Mouse (Mus musculus) kidney, embryonic 15.5 days (tissue): ENCODE data around the gene Thra. TPM values are rescaled to one million over a fixed set of nuclear protein-coding genes. Genes with fewer than 3 reads are reported as not detected.

Experiments
- ATAC-seq: fragments of 200-750 bp; cut with Nextera tagmentation; replicated peaks from 2 replicates; pipeline ENCODE4 v1.8.0; 2017; ENCODE audit warnings: moderate TSS enrichment; ENCODE audit not compliant: low FRiP score
- H3K27ac ChIP-seq: fragments of 300-500 bp; sonication (generic); 2 replicates; pipeline ENCODE4 v1.5.1; 2015; ENCODE audit warnings: mild to moderate bottlenecking, inconsistent platforms
- H3K27me3 ChIP-seq: fragments of 300-500 bp; sonication (generic); 2 replicates; pipeline ENCODE4 v1.6.1; 2015; ENCODE audit warnings: inconsistent platforms
- H3K36me3 ChIP-seq: fragments of 300-500 bp; sonication (generic); 2 replicates; pipeline ENCODE4 v1.6.1; 2015; ENCODE audit warnings: inconsistent platforms
- H3K4me1 ChIP-seq: fragments of 300-500 bp; sonication (generic); 2 replicates; pipeline ENCODE4 v1.6.1; 2015; ENCODE audit warnings: inconsistent platforms
- H3K4me2 ChIP-seq: fragments of 300-500 bp; sonication (generic); 2 replicates; pipeline ENCODE4 v1.6.1; 2015; ENCODE audit warnings: moderate library complexity, mild to moderate bottlenecking, inconsistent platforms
- H3K4me3 ChIP-seq: fragments of 300-500 bp; sonication (generic); replicated peaks from 2 replicates; pipeline ENCODE4 v1.5.1; 2015; ENCODE audit warnings: mild to moderate bottlenecking, inconsistent platforms
- H3K9ac ChIP-seq: fragments of 300-500 bp; sonication (generic); 2 replicates; pipeline ENCODE4 v1.6.1; 2015; ENCODE audit warnings: mild to moderate bottlenecking, inconsistent platforms
- H3K9me3 ChIP-seq: fragments of 300-500 bp; sonication (generic); replicated peaks from 2 replicates; pipeline ENCODE4 v1.6.1; 2016; ENCODE audit warnings: inconsistent platforms
- WGBS: fragments of 180-500 bp; shearing (Covaris S2); methylation state at CpG from one replicate; pipeline ENCODE4 v1.1.7; 2015; ENCODE audit warnings: mixed read lengths; 5-methylcytosine and 5-hydroxymethylcytosine counted together
- polyA plus RNA-seq: library from polyadenylated mRNA; unstranded; fragments of >200 nt; fragmentation: Nextera tagmentation; extraction: Ambion mirVana; gene quantifications from 2 replicates; pipeline ENCODE4 v1.2.1, GENCODE M21; 2015

Thra gene
- polyA plus RNA-seq, 1 experiment from 2014 or later: 26.9 TPM

- Histone ChIP-seq H3K4me1 (peaks cover 37% of the 10 kb centered on the region), H3K36me3 (peaks cover 73% of the 10 kb centered on the region), H3K4me2 (no peak overlapping the region), H3K27ac (no peak overlapping the region), H3K4me3 (no peak overlapping the region), H3K9me3 (no peaks in the 10 kb centered on the region), H3K9ac (no peak overlapping the region), H3K27me3 (no peaks in the 10 kb centered on the region)
- ATAC-seq: no peak
- WGBS: 95% methylated on average over 4 of the region's 4 CpGs
These were observed 21.5 kb downstream of the Thra start for GRCm38 (mm10) chr11:98761939-98762338.

DNA sequence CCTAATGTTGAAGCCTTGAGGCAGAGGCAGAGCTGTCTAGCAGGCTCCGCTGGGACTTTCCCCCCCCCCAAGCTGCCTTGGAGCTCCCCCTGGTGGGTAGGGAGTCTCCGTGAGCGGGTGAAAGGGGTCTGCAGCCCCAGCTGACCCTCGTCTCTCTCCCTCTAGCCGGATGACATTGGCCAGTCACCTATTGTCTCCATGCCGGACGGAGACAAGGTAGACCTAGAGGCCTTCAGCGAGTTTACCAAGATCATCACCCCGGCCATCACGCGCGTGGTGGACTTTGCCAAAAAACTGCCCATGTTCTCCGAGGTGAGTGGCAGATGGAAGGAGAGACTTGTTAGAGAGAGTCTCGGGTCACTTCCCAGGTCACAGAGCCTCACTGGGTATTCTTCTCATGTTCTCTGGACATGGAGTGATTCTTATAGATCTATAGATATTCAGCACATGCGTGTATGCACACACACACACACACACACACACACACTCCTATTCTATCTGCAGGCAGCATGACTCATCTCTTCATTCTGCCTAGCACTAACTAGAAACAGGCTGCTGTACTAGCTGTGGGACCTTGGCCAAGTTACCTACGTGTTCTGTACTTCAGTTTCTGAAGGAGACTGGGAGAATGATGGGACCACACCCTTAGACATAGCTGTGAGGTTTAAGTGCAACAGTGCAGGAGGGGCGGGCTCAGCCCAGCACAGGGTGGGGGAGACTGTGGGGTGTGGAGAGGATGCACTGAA, 22.5 kb downstream of the Thra start:
- peaks cover 47% of the 10 kb centered on the region for H3K4me1 ChIP-seq
- no peak overlapping the region for H3K4me2 ChIP-seq
- no peak overlapping the region for H3K9ac ChIP-seq
- ATAC-seq: no peak
- 58% methylated on average over 17 of the region's 17 CpGs for WGBS
- H3K4me3 ChIP-seq: no peak overlapping the region
- H3K9me3 ChIP-seq: no peaks in the 10 kb centered on the region
- H3K27me3 ChIP-seq: no peaks in the 10 kb centered on the region
- H3K36me3 ChIP-seq: peaks cover 63% of the 10 kb centered on the region
- H3K27ac ChIP-seq: peak overlapping the region; percentile 58

DNA sequence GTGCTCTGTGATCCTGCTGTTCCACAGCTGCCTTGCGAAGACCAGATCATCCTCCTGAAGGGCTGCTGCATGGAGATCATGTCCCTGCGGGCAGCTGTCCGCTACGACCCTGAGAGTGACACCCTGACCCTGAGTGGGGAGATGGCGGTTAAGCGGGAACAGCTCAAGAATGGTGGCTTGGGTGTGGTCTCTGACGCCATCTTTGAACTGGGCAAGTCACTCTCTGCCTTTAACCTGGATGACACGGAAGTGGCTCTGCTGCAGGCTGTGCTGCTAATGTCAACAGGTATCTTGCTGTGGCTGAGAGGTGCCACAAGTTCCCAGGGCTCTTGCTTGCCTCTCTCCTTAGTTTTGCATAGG, 23.0 kb downstream of the Thra start:
- H3K27ac ChIP-seq: no peak overlapping the region
- 79% methylated on average over 8 of the region's 8 CpGs for WGBS
- no peak for ATAC-seq

GRCm38 (mm10) chr11:98764091-98764490, 23.7 kb downstream of the Thra start:
- no peak for ATAC-seq
- H3K27ac ChIP-seq: no peak overlapping the region
- H3K9me3 ChIP-seq: no peaks in the 10 kb centered on the region
- no peak overlapping the region for H3K9ac ChIP-seq
- H3K4me2 ChIP-seq: no peak overlapping the region
- H3K27me3 ChIP-seq: no peaks in the 10 kb centered on the region
- H3K4me3 ChIP-seq: no peak overlapping the region
- 71% methylated on average over 18 of the region's 18 CpGs for WGBS
- H3K4me1 ChIP-seq: peaks cover 59% of the 10 kb centered on the region
- H3K36me3 ChIP-seq: peaks cover 53% of the 10 kb centered on the region

More for the DNA sequence above, 23.0 kb downstream of the Thra start:
- Histone ChIP-seq H3K4me1 (peaks cover 53% of the 10 kb centered on the region), H3K9ac (no peak overlapping the region), H3K9me3 (no peaks in the 10 kb centered on the region), H3K27me3 (no peaks in the 10 kb centered on the region), H3K4me2 (no peak overlapping the region), H3K4me3 (no peak overlapping the region), H3K36me3 (peaks cover 59% of the 10 kb centered on the region)

- Histone ChIP-seq H3K27ac (no peak overlapping the region), H3K4me3 (no peak overlapping the region), H3K9me3 (no peaks in the 10 kb centered on the region), H3K36me3 (peaks cover 55% of the 10 kb centered on the region), H3K4me2 (no peak overlapping the region), H3K27me3 (no peaks in the 10 kb centered on the region), H3K9ac (no peak overlapping the region), H3K4me1 (peaks cover 64% of the 10 kb centered on the region)
- no peak for ATAC-seq
These were observed 24.3 kb downstream of the Thra start for GRCm38 (mm10) chr11:98764746-98765145.

GRCm38 (mm10) chr11:98765421-98766309, 25.2 kb downstream of the Thra start:
- no peaks in the 10 kb centered on the region for H3K9me3 ChIP-seq
- WGBS: 38% methylated on average over 6 of the region's 9 CpGs
- H3K36me3 ChIP-seq: peaks cover 55% of the 10 kb centered on the region
- no peak overlapping the region for H3K9ac ChIP-seq
- peak overlapping the region; percentile 75 for H3K27ac ChIP-seq
- H3K4me3 ChIP-seq: no peak overlapping the region
- peak; percentile 41; the same call in 1 of the 2 replicates for ATAC-seq
- H3K27me3 ChIP-seq: no peaks in the 10 kb centered on the region
- no peak overlapping the region for H3K4me2 ChIP-seq
- H3K4me1 ChIP-seq: peaks cover 64% of the 10 kb centered on the region

GRCm38 (mm10) chr11:98766346-98766745, 25.9 kb downstream of the Thra start:
- no peak overlapping the region for H3K27ac ChIP-seq
- H3K4me1 ChIP-seq: peaks cover 64% of the 10 kb centered on the region
- no peaks in the 10 kb centered on the region for H3K9me3 ChIP-seq
- peaks cover 57% of the 10 kb centered on the region for H3K36me3 ChIP-seq
- ATAC-seq: no peak
- no peaks in the 10 kb centered on the region for H3K27me3 ChIP-seq
- no peak overlapping the region for H3K9ac ChIP-seq
- 42% methylated on average over 2 of the region's 2 CpGs for WGBS
- H3K4me2 ChIP-seq: no peak overlapping the region
- H3K4me3 ChIP-seq: no peak overlapping the region

DNA sequence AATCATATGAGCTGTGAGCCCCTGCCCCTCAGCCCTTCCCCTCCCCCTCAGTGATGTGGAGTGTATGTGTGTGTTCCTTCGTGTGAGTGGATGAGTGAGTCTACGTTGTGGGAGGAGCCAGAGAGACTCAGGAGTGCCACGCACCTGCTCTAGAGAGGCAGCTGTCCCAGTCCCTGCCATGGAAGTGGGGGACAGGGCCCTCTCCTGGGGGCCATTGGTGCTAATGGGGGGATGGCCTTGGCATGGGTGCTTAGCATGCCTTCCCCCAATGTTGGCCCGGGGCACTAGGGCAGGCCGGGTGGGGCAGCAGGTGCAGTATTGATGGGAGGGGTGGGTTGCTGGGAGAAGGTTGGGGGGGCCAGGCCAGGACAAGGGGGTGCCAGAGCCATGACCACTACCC, 26.4 kb downstream of the Thra start:
- H3K27ac ChIP-seq: 0 out of 2 replicates have a peak overlapping the region, but pooled peaks have one; percentile 24
- H3K27me3 ChIP-seq: no peaks in the 10 kb centered on the region
- H3K9me3 ChIP-seq: no peaks in the 10 kb centered on the region
- no peak overlapping the region for H3K9ac ChIP-seq
- H3K4me2 ChIP-seq: peak overlapping the region; percentile 52; the same call in 1 of the 2 replicates
- WGBS: 53% methylated on average over 5 of the region's 5 CpGs
- H3K4me3 ChIP-seq: no peak overlapping the region
- 0 out of 2 replicates have a peak, but pooled peaks have one; percentile 7 for ATAC-seq
- peaks cover 53% of the 10 kb centered on the region for H3K36me3 ChIP-seq
- peaks cover 64% of the 10 kb centered on the region for H3K4me1 ChIP-seq

DNA sequence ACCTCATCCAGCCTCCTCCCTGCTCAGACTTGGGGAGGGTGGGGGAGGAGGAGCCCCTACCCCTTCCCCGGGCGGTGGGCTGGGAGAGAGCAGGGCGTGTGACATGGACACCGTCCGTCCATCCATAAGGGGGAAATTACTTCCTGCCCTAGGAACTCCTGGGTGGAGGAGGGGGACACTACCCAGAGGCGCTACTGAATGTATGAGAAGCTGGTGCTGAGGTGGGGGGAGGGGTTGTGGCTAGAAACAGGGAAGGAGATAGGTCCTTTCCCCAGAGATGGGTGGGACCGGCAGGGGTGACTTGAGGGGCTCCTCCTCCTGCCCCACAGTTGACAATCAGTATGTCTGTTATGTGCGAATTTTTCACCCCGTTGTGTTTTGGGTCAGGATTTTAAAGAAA, 26.8 kb downstream of the Thra start:
- ATAC-seq: peak; percentile 22; the same call in 1 of the 2 replicates
- Histone ChIP-seq H3K27ac (0 out of 2 replicates have a peak overlapping the region, but pooled peaks have one; percentile 24), H3K4me2 (peak overlapping the region; percentile 52), H3K36me3 (peaks cover 49% of the 10 kb centered on the region), H3K9ac (no peak overlapping the region), H3K9me3 (no peaks in the 10 kb centered on the region), H3K27me3 (no peaks in the 10 kb centered on the region), H3K4me3 (no peak overlapping the region; the same call in 1 of the 2 replicates), H3K4me1 (peaks cover 67% of the 10 kb centered on the region)
- 10% methylated on average over 9 of the region's 9 CpGs for WGBS

DNA sequence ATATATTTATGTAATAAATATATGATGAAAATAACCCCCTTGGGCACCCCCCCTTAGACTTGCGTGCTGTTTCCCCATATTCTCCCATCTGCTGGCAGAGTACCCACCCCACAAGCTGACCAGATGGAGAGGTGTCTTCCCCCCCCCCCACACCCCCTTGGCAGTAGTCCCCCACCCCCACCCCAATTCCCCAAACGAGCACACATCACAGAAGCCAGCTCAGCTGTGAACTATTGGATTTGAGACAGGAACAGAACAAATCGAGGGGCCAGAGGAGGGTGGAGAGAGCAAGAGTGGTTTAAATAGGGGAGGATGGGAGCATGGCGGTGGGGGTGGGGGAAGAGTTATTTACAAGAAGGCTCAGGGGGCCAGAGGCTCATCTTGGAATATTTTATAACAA, 27.3 kb downstream of the Thra start:
- H3K4me3 ChIP-seq: peak overlapping the region; percentile 29
- H3K27ac ChIP-seq: peak overlapping the region; percentile 85
- H3K27me3 ChIP-seq: no peaks in the 10 kb centered on the region
- ATAC-seq: no peak
- peaks cover 69% of the 10 kb centered on the region for H3K4me1 ChIP-seq
- no peaks in the 10 kb centered on the region for H3K9me3 ChIP-seq
- peaks cover 47% of the 10 kb centered on the region for H3K36me3 ChIP-seq
- peak overlapping the region; percentile 52 for H3K4me2 ChIP-seq
- 10% methylated on average over 4 of the region's 4 CpGs for WGBS
- H3K9ac ChIP-seq: 0 out of 2 replicates have a peak overlapping the region, but pooled peaks have one; percentile 36

DNA sequence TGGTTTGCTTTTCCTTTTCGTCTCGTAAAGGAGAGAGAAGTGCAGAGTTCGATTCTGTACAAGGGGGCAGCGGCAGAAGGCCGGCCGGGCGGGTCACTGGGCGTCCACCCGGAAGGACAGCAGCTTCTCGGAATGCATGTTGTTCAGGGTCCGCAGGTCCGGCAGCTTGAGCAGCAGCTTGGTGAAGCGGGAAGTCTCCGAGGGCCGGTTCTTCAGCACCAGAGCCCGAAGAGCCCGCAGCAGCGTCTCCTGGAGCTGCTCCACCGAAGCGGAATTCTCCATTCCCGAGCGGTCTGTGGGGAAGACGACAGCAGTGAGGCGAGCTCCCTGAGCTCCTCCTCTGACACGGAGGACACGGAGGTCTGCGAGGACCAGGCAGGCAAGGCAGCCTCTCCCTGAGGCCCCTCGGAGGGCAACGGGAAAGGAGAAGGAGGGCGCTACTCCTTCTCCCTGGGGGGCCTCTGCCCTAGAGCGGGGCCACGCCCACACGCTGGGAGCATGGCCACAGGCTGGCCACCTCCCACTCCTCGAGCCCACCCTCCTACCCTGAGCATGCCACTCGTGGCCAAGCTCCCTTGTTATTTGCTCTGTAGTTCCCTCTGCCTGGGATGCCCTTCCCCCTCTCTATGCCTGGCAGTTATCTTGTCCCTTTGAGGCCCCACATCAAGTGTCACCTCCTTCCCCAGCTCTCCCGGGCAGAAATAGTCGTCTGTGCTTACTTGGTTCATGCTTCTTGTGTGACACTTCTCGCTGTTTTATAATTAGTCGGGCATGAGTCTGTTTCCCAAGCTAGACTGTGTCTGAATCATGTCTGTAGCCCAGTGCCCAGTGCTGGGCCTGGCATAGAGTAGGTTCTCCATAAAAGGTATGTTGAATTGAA, 27.9 kb downstream of the Thra start:
- Histone ChIP-seq H3K4me2 (peak overlapping the region; percentile 52), H3K9ac (peak overlapping the region; percentile 36), H3K9me3 (no peaks in the 10 kb centered on the region), H3K27me3 (no peaks in the 10 kb centered on the region), H3K27ac (peak overlapping the region; percentile 85), H3K4me1 (peaks cover 69% of the 10 kb centered on the region), H3K4me3 (peak overlapping the region; percentile 29), H3K36me3 (peaks cover 41% of the 10 kb centered on the region)
- WGBS: 12% methylated on average over 39 of the region's 39 CpGs
- ATAC-seq: peak; percentile 38
